23 mouse cellular contexts compared by ENCODE assay signal in genomic region chr2:79400045-79400444, GRCm38 (mm10). TPM values are rescaled to one million over a fixed set of nuclear protein-coding genes. Genes with fewer than 3 reads are reported as not detected.
DNase-seq lines count a peak whose midpoint lies in the region; ATAC-seq and TF ChIP-seq lines count a peak whose summit lies in the region.
"Had no signal": no experiment of that assay in that cellular context is flagged by ENCODE, and none has a peak within 500 bp of the region (broad histone marks: within the 10 kb centered on the region; RNA-seq: fewer than 3 reads in every experiment).

No protein-coding gene starts in this region.

- no peak overlapping the region for H3K9ac ChIP-seq in forebrain, embryonic 13.5 days
- H3K9ac ChIP-seq in forebrain, embryonic 16.5 days (replicated peaks; ENCODE audit: low read depth, low read length): no peak overlapping the region
- no peak overlapping the region for H3K9ac ChIP-seq in hindbrain, postnatal 0 days (replicated peaks; ENCODE audit: low read length)
- H3K9ac ChIP-seq in hindbrain, embryonic 13.5 days: no peak overlapping the region
- no peak overlapping the region for H3K9ac ChIP-seq in midbrain, embryonic 14.5 days (replicated peaks; ENCODE audit: low read length)
- H3K9ac ChIP-seq in midbrain, embryonic 16.5 days (ENCODE audit: low read depth, low read length): no peak overlapping the region
- H3K9ac ChIP-seq: heart, embryonic 12.5 days; heart, embryonic 15.5 days; hindbrain, embryonic 14.5 days had no signal

- H3K27me3 ChIP-seq in forebrain, embryonic 13.5 days: peaks cover 4% of the 10 kb centered on the region; the same call in 1 of the 2 replicates
- H3K27me3 ChIP-seq in forebrain, embryonic 16.5 days (replicated peaks; ENCODE audit: control insufficient read depth, insufficient read depth, low read length): no peaks in the 10 kb centered on the region
- H3K27me3 ChIP-seq in hindbrain, postnatal 0 days (ENCODE audit: insufficient read depth, low read length): no peaks in the 10 kb centered on the region
- H3K27me3 ChIP-seq in hindbrain, embryonic 13.5 days: no peaks in the 10 kb centered on the region
- no peaks in the 10 kb centered on the region for H3K27me3 ChIP-seq in midbrain, embryonic 14.5 days (ENCODE audit: control insufficient read depth, insufficient read depth, low read length)
- H3K27me3 ChIP-seq in midbrain, embryonic 16.5 days (ENCODE audit: control insufficient read depth, insufficient read depth, low read depth, low read length): no peaks in the 10 kb centered on the region
- H3K27me3 ChIP-seq: CH12.LX; heart, embryonic 12.5 days; heart, embryonic 15.5 days had no signal

- TF ChIP-seq CTCF in hindbrain, postnatal 0 days (IDR thresholded peaks at IDR 0.05; ENCODE audit: low read depth): no peak

- no peak for DNase-seq in hindbrain, postnatal 0 days (ENCODE audit: low spot score)
- no peak for DNase-seq in midbrain, embryonic 14.5 days
- DNase-seq: adrenal gland, postnatal 10 days; adrenal gland, postnatal 36 days; B cell, adult 2 months; gastrocnemius, postnatal 25 days; heart, adult 18-20 months; heart, postnatal 10 days; heart, postnatal 36 days had no signal

- H3K9me3 ChIP-seq in forebrain, embryonic 13.5 days (replicated peaks): no peaks in the 10 kb centered on the region
- H3K9me3 ChIP-seq in forebrain, embryonic 16.5 days (ENCODE audit: control insufficient read depth, low read length): no peaks in the 10 kb centered on the region
- H3K9me3 ChIP-seq in hindbrain, postnatal 0 days (ENCODE audit: low read length): no peaks in the 10 kb centered on the region
- H3K9me3 ChIP-seq in hindbrain, embryonic 13.5 days: no peaks in the 10 kb centered on the region
- H3K9me3 ChIP-seq in midbrain, embryonic 14.5 days (ENCODE audit: control insufficient read depth, low read length): no peaks in the 10 kb centered on the region
- H3K9me3 ChIP-seq in midbrain, embryonic 16.5 days (replicated peaks; ENCODE audit: control insufficient read depth, low read length, poor library complexity, severe bottlenecking): no peaks in the 10 kb centered on the region
- H3K9me3 ChIP-seq: G1E; heart, embryonic 12.5 days; heart, embryonic 15.5 days; hindbrain, embryonic 10.5 days had no signal

- peak; percentile 37; the same call in 1 of the 2 replicates for ATAC-seq in forebrain, embryonic 13.5 days
- no peak for ATAC-seq in forebrain, embryonic 16.5 days
- ATAC-seq in hindbrain, postnatal 0 days: no peak
- ATAC-seq in hindbrain, embryonic 13.5 days (ENCODE audit: low FRiP score): no peak
- ATAC-seq in midbrain, embryonic 14.5 days (ENCODE audit: low FRiP score, low TSS enrichment): no peak
- no peak for ATAC-seq in midbrain, embryonic 16.5 days
- ATAC-seq: Patski had no signal

- no peak overlapping the region for H3K4me2 ChIP-seq in forebrain, embryonic 13.5 days
- no peak overlapping the region for H3K4me2 ChIP-seq in forebrain, embryonic 16.5 days (ENCODE audit: low read length)
- H3K4me2 ChIP-seq in hindbrain, postnatal 0 days (ENCODE audit: low read depth, low read length): no peak overlapping the region
- H3K4me2 ChIP-seq in hindbrain, embryonic 13.5 days: no peak overlapping the region
- H3K4me2 ChIP-seq in midbrain, embryonic 14.5 days (ENCODE audit: low read length): no peak overlapping the region
- no peak overlapping the region for H3K4me2 ChIP-seq in midbrain, embryonic 16.5 days (ENCODE audit: low read length)
- H3K4me2 ChIP-seq: heart, embryonic 12.5 days; heart, embryonic 15.5 days had no signal

- 0 out of 2 replicates have a peak overlapping the region, but pooled peaks have one; percentile 70 for H3K27ac ChIP-seq in forebrain, embryonic 13.5 days
- no peak overlapping the region for H3K27ac ChIP-seq in forebrain, embryonic 16.5 days (ENCODE audit: low read length)
- H3K27ac ChIP-seq in hindbrain, postnatal 0 days: peak overlapping the region; percentile 48; the same call in 1 of the 2 replicates
- H3K27ac ChIP-seq in hindbrain, embryonic 13.5 days: no peak overlapping the region
- H3K27ac ChIP-seq in midbrain, embryonic 14.5 days (replicated peaks; ENCODE audit: low read depth, low read length): 0 out of 2 replicates have a peak overlapping the region, but pooled peaks have one; percentile 5
- no peak overlapping the region for H3K27ac ChIP-seq in midbrain, embryonic 16.5 days (ENCODE audit: low read length)
- H3K27ac ChIP-seq: heart, embryonic 15.5 days; hindbrain, embryonic 10.5 days; hindbrain, embryonic 14.5 days had no signal

- no peaks in the 10 kb centered on the region for H3K36me3 ChIP-seq in forebrain, embryonic 13.5 days (ENCODE audit: poor library complexity, severe bottlenecking)
- no peaks in the 10 kb centered on the region for H3K36me3 ChIP-seq in forebrain, embryonic 16.5 days (ENCODE audit: control insufficient read depth, insufficient read depth)
- H3K36me3 ChIP-seq in hindbrain, postnatal 0 days (ENCODE audit: insufficient read depth, low read length): no peaks in the 10 kb centered on the region
- no peaks in the 10 kb centered on the region for H3K36me3 ChIP-seq in hindbrain, embryonic 13.5 days
- no peaks in the 10 kb centered on the region for H3K36me3 ChIP-seq in midbrain, embryonic 14.5 days (ENCODE audit: control insufficient read depth, insufficient read depth, low read length)
- no peaks in the 10 kb centered on the region for H3K36me3 ChIP-seq in midbrain, embryonic 16.5 days (ENCODE audit: control insufficient read depth, insufficient read depth, low read length)
- H3K36me3 ChIP-seq: G1E; heart, embryonic 12.5 days; heart, embryonic 15.5 days; hindbrain, embryonic 10.5 days had no signal

- H3K4me3 ChIP-seq in forebrain, embryonic 13.5 days: no peak overlapping the region
- no peak overlapping the region for H3K4me3 ChIP-seq in forebrain, embryonic 16.5 days (replicated peaks; ENCODE audit: low read length)
- no peak overlapping the region for H3K4me3 ChIP-seq in hindbrain, postnatal 0 days (ENCODE audit: low read length)
- no peak overlapping the region for H3K4me3 ChIP-seq in hindbrain, embryonic 13.5 days
- H3K4me3 ChIP-seq in midbrain, embryonic 14.5 days (replicated peaks; ENCODE audit: low read depth, low read length): no peak overlapping the region
- no peak overlapping the region for H3K4me3 ChIP-seq in midbrain, embryonic 16.5 days (ENCODE audit: low read depth, low read length)
- H3K4me3 ChIP-seq: heart, embryonic 12.5 days; heart, embryonic 15.5 days; hindbrain, embryonic 10.5 days had no signal

- WGBS in forebrain, embryonic 13.5 days: 33% methylated on average over 4 of the region's 4 CpGs
- 24% methylated on average over 4 of the region's 4 CpGs for WGBS in forebrain, embryonic 16.5 days
- WGBS in hindbrain, postnatal 0 days: 61% methylated on average over 4 of the region's 4 CpGs
- 63% methylated on average over 4 of the region's 4 CpGs for WGBS in hindbrain, embryonic 13.5 days
- 37% methylated on average over 4 of the region's 4 CpGs for WGBS in midbrain, embryonic 14.5 days
- 33% methylated on average over 4 of the region's 4 CpGs for WGBS in midbrain, embryonic 16.5 days

- H3K4me1 ChIP-seq in forebrain, embryonic 13.5 days: peaks cover 16% of the 10 kb centered on the region
- H3K4me1 ChIP-seq in forebrain, embryonic 16.5 days (replicated peaks; ENCODE audit: control insufficient read depth, insufficient read depth, low read length): peaks cover 3% of the 10 kb centered on the region; the same call in 1 of the 2 replicates
- H3K4me1 ChIP-seq in hindbrain, postnatal 0 days (ENCODE audit: insufficient read depth, low read length): no peaks in the 10 kb centered on the region
- H3K4me1 ChIP-seq in hindbrain, embryonic 13.5 days (replicated peaks): peaks cover 7% of the 10 kb centered on the region
- peaks cover 9% of the 10 kb centered on the region for H3K4me1 ChIP-seq in midbrain, embryonic 14.5 days (ENCODE audit: control insufficient read depth, insufficient read depth, low read length)
- H3K4me1 ChIP-seq in midbrain, embryonic 16.5 days (ENCODE audit: control insufficient read depth, insufficient read depth, low read length): peaks cover 7% of the 10 kb centered on the region
- H3K4me1 ChIP-seq: heart, embryonic 12.5 days; heart, embryonic 15.5 days had no signal

RNA-seq across cellular contexts. Expression of gene Neurod1, which starts 56.5 kb away (rescaled TPM):
- polyA plus RNA-seq in forebrain, embryonic 13.5 days (2015; fragmentation: Nextera tagmentation; extraction: Ambion mirVana): 48.8 and 52.5 TPM in 2 replicates
- polyA plus RNA-seq in forebrain, embryonic 16.5 days (2015; fragmentation: Nextera tagmentation; extraction: Ambion mirVana): 55.8 and 68.6 TPM in 2 replicates
- 42.4 and 56.0 TPM in 2 replicates for total RNA-seq in hindbrain, postnatal 0 days (2014; rRNA removed)
- polyA plus RNA-seq in hindbrain, postnatal 0 days (2015; fragmentation: Nextera tagmentation; extraction: Ambion mirVana): 85.9 and 96.3 TPM in 2 replicates
- polyA plus RNA-seq in hindbrain, embryonic 13.5 days (2015; fragmentation: Nextera tagmentation; extraction: Ambion mirVana): 50.7 and 53.7 TPM in 2 replicates
- 37.0 and 40.2 TPM in 2 replicates for polyA plus RNA-seq in midbrain, embryonic 14.5 days (2014; fragmentation: Nextera tagmentation; extraction: Ambion mirVana)
- 12.8 and 22.7 TPM in 2 replicates for polyA plus RNA-seq in midbrain, embryonic 16.5 days (2015; fragmentation: Nextera tagmentation; extraction: Ambion mirVana)
- total RNA-seq: adrenal gland, adult 18-20 months; adrenal gland, postnatal 36 days; CH12.LX; gastrocnemius, adult 8-10 months; gastrocnemius, postnatal 25 days; heart, adult 18-20 months; heart, postnatal 10 days; heart, postnatal 36 days had no signal
- polyA plus RNA-seq: G1E; gonadal fat pad, adult 2 months; heart, embryonic 12.5 days; heart, embryonic 15.5 days; Patski had no signal

RNA-seq across cellular contexts. Expression of gene Cerkl, which starts 56.5 kb away (rescaled TPM):
- 1.7 and 2.4 TPM in 2 replicates for polyA plus RNA-seq in forebrain, embryonic 13.5 days (2015; fragmentation: Nextera tagmentation; extraction: Ambion mirVana)
- 1.3 and 1.5 TPM in 2 replicates for polyA plus RNA-seq in forebrain, embryonic 16.5 days (2015; fragmentation: Nextera tagmentation; extraction: Ambion mirVana)
- total RNA-seq in hindbrain, postnatal 0 days (2014; rRNA removed): 0.40 and 2.1 TPM in 2 replicates
- 2.5 and 3.3 TPM in 2 replicates for polyA plus RNA-seq in hindbrain, postnatal 0 days (2015; fragmentation: Nextera tagmentation; extraction: Ambion mirVana)
- polyA plus RNA-seq in hindbrain, embryonic 13.5 days (2015; fragmentation: Nextera tagmentation; extraction: Ambion mirVana): 2.5 and 3.3 TPM in 2 replicates
- 1.1 and 3.3 TPM in 2 replicates for polyA plus RNA-seq in midbrain, embryonic 14.5 days (2014; fragmentation: Nextera tagmentation; extraction: Ambion mirVana)
- 0.84 and 1.9 TPM in 2 replicates for polyA plus RNA-seq in midbrain, embryonic 16.5 days (2015; fragmentation: Nextera tagmentation; extraction: Ambion mirVana)
- polyA plus RNA-seq: heart, embryonic 12.5 days; Patski had no signal

Comparison
In these comparisons a context has a peak if more than half of its experiments do, and no peak if none do; other contexts are left out.
1. H3K27ac ChIP-seq: peak in forebrain, embryonic 13.5 days (single experiment), hindbrain, postnatal 0 days (single experiment) and midbrain, embryonic 14.5 days (single experiment); none in forebrain, embryonic 16.5 days (single experiment), hindbrain, embryonic 13.5 days (single experiment) and midbrain, embryonic 16.5 days (single experiment).